Mouse (Mus musculus): ENCODE results near the gene Acad10. TPM values are rescaled to one million over a fixed set of nuclear protein-coding genes. Genes with fewer than 3 reads are reported as not detected.

The Acad10 gene
- polyA plus RNA-seq, 1 experiment, result 10.3 TPM

Other genes with a start within 250 kb of the Acad10 start
- gene Tmem116, start 208.6 kb downstream of the Acad10 start, polyA plus RNA-seq (2012; rRNA removed), result 1.4 and 2.4 TPM in 2 replicates
- gene Erp29, start 208.0 kb downstream of the Acad10 start, polyA plus RNA-seq (2012; rRNA removed), result 96.2 and 97.4 TPM in 2 replicates
- not detected in 2 replicates for gene Adam1b, start 157.1 kb downstream of the Acad10 start, polyA plus RNA-seq (2012; rRNA removed)
- gene Adam1a, start 115.0 kb downstream of the Acad10 start, polyA plus RNA-seq (2012; rRNA removed), result 9.4 and 12.0 TPM in 2 replicates
- gene Gm42878, start 115.0 kb downstream of the Acad10 start, polyA plus RNA-seq (2012; rRNA removed), result 0.34 TPM in 1 of 2 replicates, not detected in the other
- gene Mapkapk5, start 114.6 kb downstream of the Acad10 start, polyA plus RNA-seq (2012; rRNA removed), result 79.3 and 93.5 TPM in 2 replicates
- 663 and 712 TPM in 2 replicates for gene Aldh2, start 66.7 kb downstream of the Acad10 start, polyA plus RNA-seq (2012; rRNA removed)
- gene Acad12, start 41.6 kb downstream of the Acad10 start, polyA plus RNA-seq (2012; rRNA removed), result 10.6 and 12.8 TPM in 2 replicates
- 34.7 and 37.1 TPM in 2 replicates for gene Brap, start within 50 bp of the Acad10 start, polyA plus RNA-seq (2012; rRNA removed)
- gene Atxn2, start 50.8 kb upstream of the Acad10 start, polyA plus RNA-seq (2012; rRNA removed), result 60.6 and 85.3 TPM in 2 replicates
- 22.2 and 25.8 TPM in 2 replicates for gene Sh2b3, start 177.1 kb upstream of the Acad10 start, polyA plus RNA-seq (2012; rRNA removed)
- gene Pheta1, start 188.5 kb upstream of the Acad10 start, polyA plus RNA-seq (2012; rRNA removed), result 11.3 and 12.2 TPM in 2 replicates